Mouse (Mus musculus) ES-Bruce4 (cell line): ENCODE data around the gene Morn1.

ENCODE experiments used
- CTCF ChIP-seq: IDR thresholded peaks from one replicate; pipeline ENCODE4 v1.8.1; 2011; ENCODE audit warnings: low read depth, low read length
- EP300 ChIP-seq: IDR thresholded peaks from 2 replicates; pipeline ENCODE4 v1.6.1; 2011; ENCODE audit warnings: low read depth, low read length; ENCODE audit not compliant: insufficient read depth
- POLR2A ChIP-seq: IDR thresholded peaks from one replicate; pipeline ENCODE4 v1.8.1; 2011; ENCODE audit warnings: low read length; ENCODE audit not compliant: insufficient read depth

DNA sequence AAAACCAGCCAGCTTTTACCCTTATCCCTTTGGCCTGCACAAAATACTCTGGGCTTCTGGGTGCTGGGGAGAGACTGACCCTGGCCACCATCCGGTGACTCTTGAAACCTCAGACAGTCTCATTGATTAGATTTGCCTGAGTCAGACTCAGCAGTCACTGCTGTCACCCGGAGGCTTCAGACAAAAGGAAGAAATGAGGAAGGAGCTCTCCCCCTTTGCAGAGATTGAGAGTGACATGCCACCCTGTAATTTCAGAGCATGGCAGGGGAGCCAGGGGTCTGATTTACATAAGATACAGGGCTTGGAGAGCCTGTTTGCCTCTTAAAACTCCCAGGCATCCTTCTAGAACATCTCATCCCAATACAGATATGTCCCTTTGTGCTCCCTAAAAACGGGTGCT, 46.8 kb downstream of the Morn1 start:
- TF ChIP-seq EP300 (no peak), POLR2A (no peak), CTCF (no peak)
